Mouse (Mus musculus) urinary bladder, postnatal 10 days (tissue): ENCODE measurements at regions not wholly inside any gene's neighbourhood (a gene's known extent, or its start where the extent isn't known, plus 50 kb on each side); places are given as distances from the start of the nearest gene placed in this dataset.

Source experiments
- DNase-seq: peaks from one replicate; pipeline ENCODE4 v3.0.0; 2022; ENCODE audit warnings: low spot score

GRCm38 (mm10) chr12:20614766-20615165, 375.5 kb upstream of the Asap2 start:
- DNase-seq = peak; percentile 20
